Mouse (Mus musculus): ENCODE measurements around the gene Lrmda.

Gene Lrmda

GRCm38 (mm10) chr14:22600166-22600565 lies 580.7 kb downstream of the Lrmda start:
- DNase-seq: no peak

DNA sequence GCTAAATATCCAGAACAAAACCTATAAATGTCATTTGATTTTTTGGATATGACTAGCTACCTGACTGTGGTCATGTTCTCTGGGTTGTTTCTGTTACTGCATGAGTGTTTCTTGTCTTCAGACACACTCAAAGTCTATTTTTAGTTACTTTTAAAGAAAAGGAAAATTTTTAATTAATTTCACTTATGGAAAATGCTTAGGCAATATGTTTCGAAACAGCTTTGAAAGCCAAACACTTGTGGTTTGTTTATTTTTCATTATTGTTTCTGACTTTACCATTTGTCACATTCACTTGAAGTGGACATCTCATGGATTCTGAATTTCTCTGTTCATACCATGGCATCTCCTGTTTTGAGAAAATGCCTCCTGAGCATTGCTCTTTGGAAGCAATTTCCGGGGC lies 582.8 kb downstream of the Lrmda start:
- no peak for DNase-seq

GRCm38 (mm10) chr14:22608599-22608998 lies 589.1 kb downstream of the Lrmda start:
- DNase-seq: no peak

DNA sequence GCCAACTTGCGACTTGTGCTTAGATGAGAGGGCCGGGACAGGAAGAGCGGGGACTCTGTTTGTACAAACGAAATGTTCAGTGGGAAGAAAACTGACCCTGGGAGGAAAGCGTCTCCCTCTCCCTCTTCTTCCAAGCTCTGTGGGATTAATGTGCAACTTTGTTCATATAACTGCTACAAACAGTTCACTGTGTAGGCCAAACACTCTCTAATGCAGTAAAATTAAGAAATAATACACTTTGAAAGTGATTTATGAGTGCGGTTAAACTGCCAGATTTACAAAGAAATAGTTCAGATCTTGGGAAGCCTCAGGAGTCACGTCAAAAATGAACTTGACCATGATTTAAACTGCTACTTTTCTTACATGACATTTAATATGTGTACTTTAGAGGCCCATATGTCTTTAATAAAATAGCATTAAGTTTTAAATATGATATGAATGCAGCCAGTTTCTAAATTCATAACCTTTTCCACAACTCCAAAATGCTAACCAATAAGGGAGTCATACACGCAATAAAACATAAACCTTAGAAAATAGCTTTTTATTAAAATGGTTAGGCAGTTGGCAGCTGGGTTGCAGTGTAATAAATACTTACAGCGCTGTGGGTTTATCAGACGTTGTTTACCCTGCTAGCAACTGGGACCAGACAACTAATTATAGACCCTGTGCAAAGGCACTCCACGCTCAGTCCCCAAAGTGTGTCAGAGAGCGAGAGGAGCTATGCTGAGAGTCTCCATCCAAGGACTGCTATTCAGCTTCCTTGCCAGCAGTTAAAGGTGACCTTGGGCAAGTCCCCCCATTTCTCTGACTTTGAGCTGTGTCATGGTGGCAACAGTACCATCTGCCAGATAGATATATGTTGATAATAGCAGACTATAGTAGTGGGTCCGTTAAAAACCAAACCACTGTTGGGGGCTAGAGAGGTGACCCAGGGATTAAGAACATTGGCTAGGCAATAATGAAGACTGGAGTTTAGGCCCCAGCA lies 590.0 kb downstream of the Lrmda start:
- DNase-seq: no peak

DNA sequence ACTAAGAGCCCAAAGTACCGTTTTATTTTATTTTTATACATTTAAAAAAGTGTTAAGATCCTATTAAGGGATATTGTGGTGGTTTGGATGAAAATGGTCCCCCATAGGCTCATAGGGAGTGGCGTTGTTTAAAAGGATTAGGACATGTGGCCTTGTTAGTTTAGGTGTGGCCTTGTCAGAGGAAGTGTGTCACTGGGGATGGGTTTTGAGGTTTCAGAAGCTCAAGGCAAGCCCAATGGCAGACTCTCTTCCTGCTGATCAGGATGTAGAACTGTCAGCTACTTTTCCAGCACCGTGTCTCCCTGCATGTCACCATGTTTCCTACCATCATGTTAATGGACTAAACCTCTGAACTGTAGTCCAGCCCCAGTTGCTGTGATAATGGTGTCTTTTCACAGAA lies 591.5 kb downstream of the Lrmda start:
- no peak for DNase-seq

GRCm38 (mm10) chr14:22620191-22620590 lies 600.7 kb downstream of the Lrmda start:
- DNase-seq: no peak

DNA sequence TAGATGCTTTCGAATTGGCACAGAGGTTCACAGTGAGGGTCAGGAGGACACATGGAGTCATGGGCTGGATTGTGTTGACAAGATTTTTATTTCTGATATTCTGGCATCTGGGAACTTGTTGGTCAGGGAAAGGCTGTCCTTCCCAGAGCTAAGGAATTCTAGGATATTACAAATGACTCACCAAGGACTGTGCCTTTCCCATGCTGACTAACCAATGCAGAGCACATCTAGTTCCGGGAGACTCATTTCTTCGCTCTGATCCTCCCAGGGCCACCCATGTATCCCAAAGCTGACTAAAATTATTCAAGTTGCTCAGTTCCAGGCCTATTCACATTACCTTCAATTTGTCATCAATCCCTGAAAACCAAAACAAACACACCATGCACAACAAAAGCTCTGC lies 602.4 kb downstream of the Lrmda start:
- DNase-seq: no peak

DNA sequence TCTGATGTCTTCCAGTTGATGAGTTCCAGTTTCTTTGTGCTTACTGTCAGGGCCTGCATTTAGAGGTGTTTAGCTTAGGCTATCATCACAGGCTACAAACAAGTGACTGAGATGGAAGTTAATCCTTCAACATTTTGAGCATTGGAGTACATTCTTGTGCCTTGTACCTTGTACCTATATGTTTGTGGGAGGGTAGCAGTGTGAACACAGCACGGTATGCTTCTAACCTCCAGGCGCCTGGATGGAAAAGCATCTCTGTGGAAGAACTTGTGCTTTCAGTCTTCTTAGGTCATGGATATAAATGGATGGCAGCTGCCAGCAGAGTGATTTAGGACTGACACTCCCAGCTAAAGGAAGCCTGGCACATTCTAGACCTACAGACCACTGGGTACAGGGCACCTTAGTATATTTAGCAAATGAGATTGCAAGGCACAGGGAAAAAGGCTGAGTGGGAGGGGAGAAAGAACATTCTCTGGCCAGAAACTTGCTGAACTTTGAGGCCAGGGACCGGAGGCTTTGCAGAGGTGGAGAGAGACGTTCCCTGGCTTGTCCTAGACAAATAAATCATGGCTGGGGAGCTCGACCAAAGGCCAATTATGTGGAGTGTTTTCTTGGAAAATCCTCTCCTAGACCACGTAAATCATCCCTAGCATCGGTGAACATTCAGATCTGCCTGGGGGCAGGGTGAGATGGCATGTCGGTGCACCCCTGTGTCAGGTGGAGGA lies 607.8 kb downstream of the Lrmda start:
- DNase-seq: no peak

DNA sequence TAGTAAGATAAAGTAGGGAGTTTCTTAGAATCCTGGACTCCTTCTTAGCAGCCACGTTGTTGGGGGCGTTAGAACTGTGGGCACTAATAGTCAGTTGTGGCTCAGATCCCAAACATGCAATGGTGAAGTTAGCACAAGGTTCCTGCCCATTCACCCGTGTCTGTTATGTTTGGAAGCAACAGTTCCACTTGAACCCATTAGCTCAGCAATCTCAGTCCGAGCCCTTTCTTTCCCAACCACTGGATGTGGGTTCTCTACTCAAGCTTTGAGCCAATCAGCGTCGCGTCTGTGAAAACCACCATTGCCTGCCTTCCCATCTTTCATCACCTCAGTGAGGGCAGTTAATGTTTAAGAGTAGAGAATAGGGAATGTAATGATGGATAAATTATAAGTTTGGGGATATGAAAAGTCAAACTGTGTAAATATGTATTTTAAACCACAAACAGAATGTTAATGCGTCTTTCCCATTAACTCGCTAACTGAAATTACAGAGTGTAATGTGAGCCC lies 610.9 kb downstream of the Lrmda start:
- no peak for DNase-seq

GRCm38 (mm10) chr14:22633612-22634011 lies 614.1 kb downstream of the Lrmda start:
- DNase-seq: no peak

DNA sequence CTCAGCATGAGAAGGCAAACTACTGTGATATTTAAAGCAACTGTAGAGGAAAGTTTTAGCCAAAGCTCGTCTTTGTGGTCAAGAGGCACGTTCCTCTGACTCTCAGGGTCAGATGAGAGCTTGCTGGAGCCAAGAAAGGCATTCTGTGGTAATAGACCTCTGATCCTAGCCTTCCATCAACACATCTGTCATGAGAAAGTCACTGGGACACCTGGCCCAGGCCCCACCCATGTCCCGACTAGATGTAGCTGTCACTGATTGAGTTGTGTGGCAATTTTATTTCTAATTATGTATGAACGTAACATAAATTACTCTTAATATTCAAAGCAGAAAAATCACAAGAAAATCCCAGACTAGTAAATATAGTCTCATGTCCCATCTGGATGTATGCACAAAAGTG lies 624.0 kb downstream of the Lrmda start:
- DNase-seq: no peak

DNA sequence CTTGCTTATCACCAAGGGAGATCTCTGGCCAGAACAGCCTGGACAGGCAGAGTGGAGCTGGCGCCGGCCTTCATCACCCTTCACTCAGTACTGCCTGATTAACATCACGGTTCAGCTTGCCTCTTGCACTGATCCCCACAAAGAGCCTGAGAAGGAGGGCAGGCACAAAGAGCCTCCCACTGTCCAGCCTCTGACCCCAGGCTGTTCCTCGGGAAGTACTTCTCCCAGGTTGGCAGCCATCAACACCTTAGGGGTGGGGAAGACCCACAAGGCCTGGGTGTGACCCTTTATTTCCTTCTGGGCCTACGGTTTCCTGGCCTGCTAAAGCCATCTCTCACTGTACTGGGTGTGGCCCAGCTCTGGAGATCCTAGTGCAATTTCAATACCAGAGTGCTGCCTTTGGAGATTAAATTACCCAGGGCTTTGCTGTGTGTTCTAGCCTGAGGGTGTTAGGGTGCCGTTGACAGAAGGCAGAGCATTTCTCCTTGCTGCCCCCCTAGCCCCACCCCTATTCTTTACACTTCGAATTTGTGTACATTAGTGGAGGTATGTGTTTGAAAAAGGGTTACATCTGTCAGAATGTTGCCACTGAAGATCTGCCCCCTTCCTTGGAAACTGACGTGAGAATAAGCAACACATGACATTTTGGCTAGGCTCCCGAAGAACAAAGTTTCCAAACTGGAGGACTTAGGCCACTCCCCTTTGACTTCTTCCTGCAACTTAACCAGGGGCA lies 628.5 kb downstream of the Lrmda start:
- no peak for DNase-seq

DNA sequence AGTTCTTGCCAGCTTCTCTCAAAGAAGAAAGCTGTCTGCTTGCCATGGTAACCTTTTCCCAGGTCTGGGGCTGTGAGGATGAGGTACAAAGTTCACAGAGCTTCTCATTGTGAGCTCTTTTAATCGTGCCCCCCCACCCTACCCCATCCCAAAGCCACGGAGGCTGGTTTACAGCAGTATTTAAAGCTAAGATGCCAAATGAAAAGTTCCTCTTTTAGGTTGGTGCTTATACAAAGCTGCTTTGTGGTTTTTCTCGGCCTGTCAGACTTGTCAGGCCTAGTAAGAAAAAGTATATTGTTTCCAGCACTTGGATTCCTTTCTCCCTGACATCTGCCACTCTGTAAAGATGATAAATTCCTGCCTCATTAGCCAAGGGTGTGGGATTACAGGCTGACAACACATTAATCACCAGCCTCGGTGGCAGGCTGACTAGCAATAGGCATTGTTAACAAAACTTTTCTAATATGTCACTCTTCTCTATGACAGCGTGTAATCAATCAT lies 629.9 kb downstream of the Lrmda start:
- DNase-seq: no peak

GRCm38 (mm10) chr14:22649985-22650984 lies 630.8 kb downstream of the Lrmda start:
- no peak for DNase-seq

- no peak for DNase-seq
These were observed 631.8 kb downstream of the Lrmda start for GRCm38 (mm10) chr14:22651131-22651952.

- DNase-seq: no peak
These were observed 643.0 kb downstream of the Lrmda start for GRCm38 (mm10) chr14:22662496-22662895.

- DNase-seq: no peak
These were observed 646.9 kb downstream of the Lrmda start for GRCm38 (mm10) chr14:22666437-22666836.

DNA sequence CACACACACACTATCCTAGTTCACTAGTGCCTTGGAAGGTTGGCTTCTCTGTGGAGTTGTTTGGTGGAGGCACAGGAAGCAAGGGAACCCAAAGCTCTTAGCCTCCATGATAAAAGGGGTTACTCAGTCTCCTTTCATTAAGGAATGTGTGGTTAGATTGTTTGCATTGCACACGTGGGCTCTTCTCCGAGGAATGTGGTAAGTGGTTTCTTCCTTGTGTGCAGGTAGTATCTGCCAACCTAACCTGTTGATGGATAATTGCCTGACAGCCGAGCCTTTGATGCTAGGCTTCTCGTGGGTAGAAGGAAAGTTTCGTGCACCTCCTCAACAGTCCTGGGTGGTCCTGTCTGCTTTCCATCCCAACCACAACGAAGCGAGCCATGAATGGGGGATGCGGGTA lies 648.8 kb downstream of the Lrmda start:
- no peak for DNase-seq

- DNase-seq: no peak
These were observed 649.2 kb downstream of the Lrmda start for GRCm38 (mm10) chr14:22668711-22669110.

DNA sequence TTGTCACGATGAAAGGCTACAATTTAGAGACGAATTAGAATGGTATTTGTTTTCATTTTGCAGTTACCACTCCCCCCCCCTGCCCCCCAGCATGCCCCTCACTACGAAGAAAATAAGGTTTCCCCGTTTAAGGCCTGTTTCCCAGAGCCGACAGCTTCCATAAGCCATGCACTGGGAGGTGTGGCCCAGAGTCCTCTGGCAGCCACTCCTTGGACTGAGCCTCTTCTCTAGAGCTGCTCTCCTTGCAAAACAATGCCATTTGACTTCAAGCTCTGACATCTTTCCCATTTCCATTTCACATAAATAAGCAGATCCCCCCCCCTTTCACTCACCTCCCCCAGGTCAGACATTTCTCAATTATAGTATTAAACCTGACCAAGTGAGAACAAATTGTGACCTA lies 654.1 kb downstream of the Lrmda start:
- DNase-seq: no peak
